Mouse (Mus musculus) limb, embryonic 14.5 days (tissue): ENCODE results near the gene 1700061G19Rik. TPM values are rescaled to one million over a fixed set of nuclear protein-coding genes. Genes with fewer than 3 reads are reported as not detected.

Experiments
- ATAC-seq: fragments of 200-750 bp; cut with Nextera tagmentation; 2 replicates; pipeline ENCODE4 v1.8.0; 2017; ENCODE audit warnings: low read depth, moderate number of reproducible peaks, moderate TSS enrichment; ENCODE audit not compliant: low FRiP score
- DNase-seq: peaks from one replicate; pipeline ENCODE4 v3.0.0-alpha.2; 2015; ENCODE audit warnings: low spot score
- H3K27ac ChIP-seq: fragments of 300-500 bp; sonication (generic); replicated peaks from 2 replicates; pipeline ENCODE4 v1.5.1; 2014; ENCODE audit warnings: low read depth, mild to moderate bottlenecking, low read length, moderate library complexity, mixed read lengths
- H3K27me3 ChIP-seq: fragments of 300-500 bp; sonication (generic); 2 replicates; pipeline ENCODE4 v1.6.1; 2014; ENCODE audit warnings: low read length, mixed read lengths; ENCODE audit not compliant: control insufficient read depth, insufficient read depth
- H3K36me3 ChIP-seq: fragments of 300-500 bp; sonication (generic); 2 replicates; pipeline ENCODE4 v1.6.1; 2014; ENCODE audit warnings: mild to moderate bottlenecking, low read length, moderate library complexity, mixed read lengths; ENCODE audit not compliant: control insufficient read depth, insufficient read depth
- H3K4me1 ChIP-seq: fragments of 300-500 bp; sonication (generic); 2 replicates; pipeline ENCODE4 v1.6.1; 2014; ENCODE audit warnings: antibody characterized with exemption, low read length, mixed read lengths; ENCODE audit not compliant: control insufficient read depth, insufficient read depth
- H3K4me2 ChIP-seq: fragments of 300-500 bp; sonication (generic); replicated peaks from 2 replicates; pipeline ENCODE4 v1.6.1; 2014; ENCODE audit warnings: low read depth, mild to moderate bottlenecking, low read length, moderate library complexity; ENCODE audit not compliant: severe bottlenecking
- H3K4me3 ChIP-seq: fragments of 300-500 bp; sonication (generic); replicated peaks from 2 replicates; pipeline ENCODE4 v1.5.1; 2014; ENCODE audit warnings: low read length
- H3K9ac ChIP-seq: fragments of 300-500 bp; sonication (generic); 2 replicates; pipeline ENCODE4 v1.6.1; 2014; ENCODE audit warnings: mild to moderate bottlenecking, low read depth, low read length, moderate library complexity; ENCODE audit not compliant: severe bottlenecking
- H3K9me3 ChIP-seq: fragments of 300-500 bp; sonication (generic); 2 replicates; pipeline ENCODE4 v1.6.1; 2016; ENCODE audit warnings: low read length; ENCODE audit not compliant: control insufficient read depth
- POLR2A ChIP-seq: fragments of 200-500 bp; IDR thresholded peaks from 2 replicates; pipeline ENCODE4 v1.8.0; 2012; ENCODE audit warnings: inconsistent platforms, mild to moderate bottlenecking, moderate library complexity, borderline replicate concordance; ENCODE audit not compliant: insufficient read depth, insufficient read length; ENCODE audit errors: extremely low read depth
- WGBS: fragments of 180-500 bp; shearing (Covaris S2); extraction: QIAGEN DNeasy Blood & Tissue Kit; methylation state at CpG from one replicate; pipeline ENCODE4 v1.1.7; 2014; 5-methylcytosine and 5-hydroxymethylcytosine counted together
- polyA plus RNA-seq, 2 experiments: library from polyadenylated mRNA; depleted of rRNA in 1 of 2; stranded (reverse) in 1 of 2; unstranded in 1 of 2; fragments of >200 nt; fragmentation: Nextera tagmentation in 1 of 2; extraction: Ambion mirVana in 1 of 2; gene quantifications; 2 replicates each; pipeline versions ENCODE4 v1.2.1 to v1.2.3; 2012 to 2014

1700061G19Rik gene
- polyA plus RNA-seq, 2 experiments: 0.03 to 0.26 TPM

- Histone ChIP-seq H3K27ac (no peak overlapping the region), H3K27me3 (no peaks in the 10 kb centered on the region), H3K9me3 (no peaks in the 10 kb centered on the region), H3K4me2 (no peak overlapping the region), H3K9ac (no peak overlapping the region), H3K36me3 (no peaks in the 10 kb centered on the region), H3K4me3 (no peak overlapping the region), H3K4me1 (0 out of 2 replicates have a peak, but pooled peaks cover 4% of the 10 kb centered on the region)
- 56% methylated on average over 4 of the region's 4 CpGs for WGBS
- TF ChIP-seq POLR2A: no peak
- DNase-seq: peak; percentile 21
- ATAC-seq: no peak
Measured at GRCm38 (mm10) chr17:56858216-56858615, 17.1 kb upstream of the 1700061G19Rik start.

- Histone ChIP-seq H3K4me3 (no peak overlapping the region), H3K9me3 (no peaks in the 10 kb centered on the region), H3K4me1 (0 out of 2 replicates have a peak, but pooled peaks cover 4% of the 10 kb centered on the region), H3K4me2 (no peak overlapping the region), H3K27ac (no peak overlapping the region), H3K9ac (no peak overlapping the region), H3K36me3 (no peaks in the 10 kb centered on the region), H3K27me3 (no peaks in the 10 kb centered on the region)
- DNase-seq: no peak
- 50% methylated on average over 7 of the region's 7 CpGs for WGBS
- no peak for ATAC-seq
- TF ChIP-seq POLR2A: no peak
Measured at GRCm38 (mm10) chr17:56858922-56859321, 16.4 kb upstream of the 1700061G19Rik start.

- whole genome bisulfite sequencing: 36% methylated on average over 3 of the region's 3 CpGs
- no peak overlapping the region for H3K4me2 ChIP-seq
- H3K9ac ChIP-seq: no peak overlapping the region
- H3K27me3 ChIP-seq: no peaks in the 10 kb centered on the region
- no peak for TF ChIP-seq POLR2A
- no peak for DNase-seq
- no peak overlapping the region for H3K4me3 ChIP-seq
- ATAC-seq: no peak
- no peaks in the 10 kb centered on the region for H3K36me3 ChIP-seq
- H3K9me3 ChIP-seq: no peaks in the 10 kb centered on the region
- H3K27ac ChIP-seq: no peak overlapping the region
- H3K4me1 ChIP-seq: peaks cover 7% of the 10 kb centered on the region; the same call in 1 of the 2 replicates
Measured at GRCm38 (mm10) chr17:56861197-56861596, 14.1 kb upstream of the 1700061G19Rik start.

- Histone ChIP-seq H3K4me3 (no peak overlapping the region), H3K36me3 (no peaks in the 10 kb centered on the region), H3K27me3 (no peaks in the 10 kb centered on the region), H3K9ac (no peak overlapping the region), H3K27ac (no peak overlapping the region), H3K4me1 (peaks cover 4% of the 10 kb centered on the region; the same call in 1 of the 2 replicates), H3K4me2 (no peak overlapping the region), H3K9me3 (no peaks in the 10 kb centered on the region)
- WGBS: 77% methylated on average over 7 of the region's 7 CpGs
- no peak for DNase-seq
- no peak for ATAC-seq
- no peak for TF ChIP-seq POLR2A
Measured at GRCm38 (mm10) chr17:56866071-56866470, 9.2 kb upstream of the 1700061G19Rik start.

GRCm38 (mm10) chr17:56869481-56869977, 5.7 kb upstream of the 1700061G19Rik start:
- Histone ChIP-seq H3K4me3 (no peak overlapping the region), H3K9me3 (no peaks in the 10 kb centered on the region), H3K27ac (no peak overlapping the region), H3K4me1 (peaks cover 4% of the 10 kb centered on the region; the same call in 1 of the 2 replicates), H3K27me3 (no peaks in the 10 kb centered on the region), H3K4me2 (no peak overlapping the region), H3K9ac (no peak overlapping the region), H3K36me3 (no peaks in the 10 kb centered on the region)
- no peak for TF ChIP-seq POLR2A
- 58% methylated on average over 9 of the region's 9 CpGs for WGBS
- ATAC-seq (no peak), DNase-seq (no peak)
